Mouse (Mus musculus) olfactory bulb, adult 2 months (tissue): ENCODE measurements around the gene Cirbp. TPM values are rescaled to one million over a fixed set of nuclear protein-coding genes. Genes with fewer than 3 reads are reported as not detected.
A peak's percentile ranks its signal among the peaks of the same experiment; 100 is the strongest.

Experiments used
- H3K27ac ChIP-seq: fragments of 200-500 bp; 2 replicates; pipeline ENCODE4 v1.5.1; 2012; ENCODE audit warnings: low read depth, low read length; ENCODE audit not compliant: insufficient read depth
- H3K4me1 ChIP-seq: fragments of 200-500 bp; 2 replicates; pipeline ENCODE4 v1.6.1; 2012; ENCODE audit warnings: low read length; ENCODE audit not compliant: control insufficient read depth, insufficient read depth
- H3K4me3 ChIP-seq: fragments of 200-500 bp; 2 replicates; pipeline ENCODE4 v1.5.1; 2012; ENCODE audit warnings: mild to moderate bottlenecking, low read depth, low read length, moderate library complexity; ENCODE audit not compliant: insufficient read depth
- CTCF ChIP-seq: fragments of 200-500 bp; IDR thresholded peaks from 2 replicates; pipeline ENCODE4 v1.5.1; 2012; ENCODE audit warnings: low read depth, mild to moderate bottlenecking, low read length, moderate library complexity; ENCODE audit not compliant: insufficient read depth
- POLR2A ChIP-seq: fragments of 200-500 bp; IDR thresholded peaks from 2 replicates; pipeline ENCODE4 v1.6.1; 2012; ENCODE audit warnings: mild to moderate bottlenecking, low read depth, low read length, moderate library complexity; ENCODE audit not compliant: insufficient read depth
- WGBS: fragments of 180-500 bp; shearing (Covaris S2); methylation state at CpG from one replicate; pipeline ENCODE4 v1.1.7; 2018; 5-methylcytosine and 5-hydroxymethylcytosine counted together
- polyA plus RNA-seq: library from polyadenylated mRNA; stranded (reverse); fragments of >200 nt; gene quantifications from 2 replicates; pipeline ENCODE4 v1.2.4, GENCODE M21; 2012; ENCODE audit warnings: low replicate concordance; ENCODE audit not compliant: missing spikeins, insufficient read depth, insufficient read length

Gene Cirbp
- polyA plus RNA-seq, 1 experiment: not detected

DNA sequence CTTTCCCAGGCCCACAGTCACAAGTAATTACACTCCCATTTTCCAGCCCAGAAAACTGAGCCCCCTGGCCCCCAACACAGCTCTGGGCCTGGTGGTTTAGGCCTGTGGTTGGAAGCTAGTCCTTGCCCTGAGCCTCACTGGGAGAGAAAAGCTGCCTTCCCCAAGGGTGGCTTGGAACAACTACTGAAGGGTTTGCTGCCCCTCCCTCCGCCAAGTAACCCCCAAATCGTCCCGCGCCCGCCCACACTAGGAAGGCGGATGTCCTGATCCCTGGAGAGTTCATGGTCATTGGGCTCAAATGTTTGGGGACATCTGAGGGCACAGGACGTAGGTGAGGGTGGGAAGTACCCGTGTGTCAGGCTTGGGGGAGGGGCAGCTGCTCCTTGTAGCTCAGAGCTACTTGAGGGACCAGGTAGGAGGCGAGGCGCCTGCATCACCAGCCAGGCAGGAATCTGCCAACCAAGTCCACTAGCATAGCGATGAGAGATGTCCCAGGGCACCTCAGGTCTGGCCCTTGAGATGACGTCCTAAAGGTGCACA is 6.7 kb upstream of the Cirbp start:
- peak overlapping the region; percentile 46 for H3K4me3 ChIP-seq
- no peak for TF ChIP-seq CTCF
- TF ChIP-seq POLR2A: no peak
- 9% methylated on average over 12 of the region's 12 CpGs for WGBS
- H3K27ac ChIP-seq: peak overlapping the region; percentile 86
- H3K4me1 ChIP-seq: peaks cover 76% of the 10 kb centered on the region

DNA sequence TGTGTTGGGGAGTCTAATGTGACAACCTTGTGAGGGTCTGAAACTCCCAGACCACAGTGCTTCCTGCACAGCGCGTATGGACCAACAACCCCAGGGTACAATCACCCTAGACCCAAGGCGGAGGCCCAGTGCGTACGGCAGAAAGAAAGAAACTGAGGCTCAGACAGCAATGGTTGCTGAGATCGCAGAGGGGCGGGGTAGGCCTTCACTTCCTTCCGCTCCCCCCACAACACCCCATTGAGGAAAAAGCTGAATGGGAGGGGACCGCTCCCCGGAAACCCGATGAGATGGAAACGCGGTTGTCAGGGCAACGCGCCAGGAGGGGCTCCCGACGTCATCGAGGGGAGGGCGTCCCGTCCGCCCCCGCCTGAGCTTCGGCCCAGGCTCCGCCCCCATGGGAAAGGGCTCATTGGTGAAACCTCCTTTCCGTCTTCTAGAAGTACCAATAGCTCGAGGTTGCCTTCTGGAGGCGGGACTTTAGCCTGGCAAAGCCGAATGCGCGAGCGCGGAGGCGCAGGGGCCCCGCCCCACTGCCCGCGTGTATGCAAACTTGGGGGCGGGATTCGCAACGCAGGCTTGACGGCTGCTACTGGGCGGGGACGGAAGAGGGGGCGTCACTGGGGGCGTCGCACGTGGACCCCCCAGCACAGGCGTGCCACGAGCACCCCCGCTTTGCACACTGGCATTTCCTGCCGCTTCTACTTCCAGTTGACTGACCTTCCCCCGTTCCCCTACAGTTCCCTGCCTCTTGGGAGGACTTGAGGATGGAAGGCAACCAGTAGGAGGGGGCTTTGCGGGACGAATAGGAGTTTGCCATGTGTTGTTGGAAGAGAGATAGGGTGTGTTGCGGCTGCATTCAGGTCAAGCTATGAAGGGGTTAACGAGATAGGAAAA is 6.0 kb upstream of the Cirbp start:
- TF ChIP-seq CTCF: no peak
- 0 out of 2 replicates have a peak, but pooled peaks have one; percentile 32 for TF ChIP-seq POLR2A
- under 1% methylated on average over 55 of the region's 55 CpGs for WGBS
- peak overlapping the region; percentile 49 for H3K4me3 ChIP-seq
- peaks cover 83% of the 10 kb centered on the region for H3K4me1 ChIP-seq
- H3K27ac ChIP-seq: peak overlapping the region; percentile 86

DNA sequence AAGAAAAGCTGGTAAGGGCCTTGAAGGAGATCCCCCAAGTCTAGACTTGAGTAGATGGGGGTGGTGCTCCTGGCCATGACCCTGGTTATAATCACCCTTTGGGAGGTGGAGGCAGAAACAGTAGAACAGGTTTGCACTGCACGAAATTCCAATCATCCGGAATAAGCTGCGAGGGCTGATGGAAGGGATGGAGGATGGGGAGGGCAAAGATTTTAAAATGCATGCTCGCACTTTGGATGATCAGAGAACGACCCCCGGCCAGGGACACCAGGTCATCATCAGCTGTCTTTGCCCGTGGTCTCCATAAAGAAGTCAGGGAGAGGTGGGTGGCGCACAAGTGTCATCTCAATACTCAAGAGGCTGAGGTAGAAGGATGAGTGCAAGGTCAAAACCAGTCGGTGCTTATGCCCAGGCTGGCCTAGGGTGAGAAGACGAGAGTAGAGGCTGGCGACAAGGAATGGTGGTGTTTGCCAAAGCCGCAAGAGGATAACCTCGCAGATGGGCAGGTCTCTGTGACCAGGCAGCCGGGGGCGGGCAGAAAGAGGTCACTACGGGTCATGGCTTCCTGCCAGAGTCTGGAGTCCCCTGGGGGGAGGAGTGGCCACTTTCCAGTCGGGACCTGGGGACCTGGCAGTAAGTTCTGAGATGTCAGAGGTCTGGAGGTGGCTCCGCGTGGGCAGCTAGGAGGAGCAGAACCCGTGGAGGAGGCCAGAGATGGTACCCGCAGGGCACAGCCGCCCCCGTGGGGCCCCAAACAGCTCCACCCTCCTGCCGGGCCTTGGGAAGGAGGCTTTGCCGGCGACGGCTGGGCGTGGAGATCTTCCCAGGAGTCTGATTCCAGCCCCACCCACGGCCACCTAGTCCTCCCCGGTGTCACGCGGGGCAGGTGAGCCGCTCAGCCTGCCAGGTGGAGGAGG is 5.1 kb upstream of the Cirbp start:
- H3K27ac ChIP-seq: peak overlapping the region; percentile 74
- H3K4me3 ChIP-seq: peak overlapping the region; percentile 49; the same call in 1 of the 2 replicates
- peaks cover 88% of the 10 kb centered on the region for H3K4me1 ChIP-seq
- 7% methylated on average over 33 of the region's 33 CpGs for WGBS
- TF ChIP-seq CTCF (no peak), POLR2A (no peak)

- WGBS: 29% methylated on average over 7 of the region's 7 CpGs
- Histone ChIP-seq H3K4me3 (no peak overlapping the region), H3K27ac (peak overlapping the region; percentile 57), H3K4me1 (peaks cover 83% of the 10 kb centered on the region)
- no peak for TF ChIP-seq CTCF
- TF ChIP-seq POLR2A: no peak
These were observed 4.1 kb upstream of the Cirbp start for GRCm38 (mm10) chr10:80161522-80162242.

DNA sequence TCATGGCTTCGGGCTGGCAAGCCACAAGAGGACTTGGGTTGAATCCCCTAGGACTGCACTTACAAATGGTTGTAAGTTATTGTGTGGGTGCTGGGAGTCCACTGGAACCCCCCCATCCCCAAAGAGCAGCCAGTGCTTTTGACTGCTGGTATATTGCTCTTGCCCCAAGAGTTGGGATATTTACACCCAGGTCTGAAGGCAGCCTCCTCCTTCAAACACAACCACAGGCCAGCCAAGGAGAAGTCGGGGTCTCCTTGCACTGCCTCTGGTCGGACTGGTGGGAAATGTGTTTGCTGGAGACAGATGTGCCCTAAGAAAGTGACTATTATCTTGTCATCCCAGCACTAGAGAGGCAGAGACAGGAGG is 3.6 kb upstream of the Cirbp start:
- no peak overlapping the region for H3K4me3 ChIP-seq
- peaks cover 77% of the 10 kb centered on the region for H3K4me1 ChIP-seq
- H3K27ac ChIP-seq: peak overlapping the region; percentile 57; the same call in 1 of the 2 replicates
- 73% methylated on average over 3 of the region's 3 CpGs for WGBS
- TF ChIP-seq CTCF (no peak), POLR2A (no peak)

DNA sequence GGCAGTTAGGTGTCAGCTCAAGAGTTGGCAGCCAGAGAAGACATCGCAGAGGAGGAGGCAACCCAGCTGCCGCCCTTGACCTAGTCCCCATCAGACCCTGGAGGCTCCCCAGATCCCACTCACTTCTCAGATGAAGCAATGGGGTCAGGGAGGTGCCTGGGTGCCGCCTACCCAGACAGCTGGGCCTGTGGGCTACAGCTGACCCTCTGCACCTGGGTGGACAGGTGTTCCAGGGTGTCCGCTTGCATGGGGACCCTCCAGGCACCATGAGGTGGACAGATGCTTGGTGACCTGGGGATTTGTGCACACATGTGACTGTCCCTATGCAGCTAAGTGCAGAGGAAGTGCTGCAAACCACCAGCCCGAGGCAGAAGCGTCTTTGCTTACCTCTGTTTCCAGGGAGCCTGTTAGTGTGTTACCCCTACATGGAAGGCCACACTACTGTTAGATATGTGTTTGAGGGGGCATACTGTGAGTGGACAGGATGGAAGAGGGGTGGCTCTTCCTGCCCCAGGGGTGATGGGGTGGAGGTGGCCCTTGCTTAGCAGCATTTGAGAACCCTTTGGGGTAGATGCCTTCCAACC is 3.0 kb upstream of the Cirbp start:
- WGBS: 82% methylated on average over 6 of the region's 6 CpGs
- peak overlapping the region; percentile 57; the same call in 1 of the 2 replicates for H3K27ac ChIP-seq

DNA sequence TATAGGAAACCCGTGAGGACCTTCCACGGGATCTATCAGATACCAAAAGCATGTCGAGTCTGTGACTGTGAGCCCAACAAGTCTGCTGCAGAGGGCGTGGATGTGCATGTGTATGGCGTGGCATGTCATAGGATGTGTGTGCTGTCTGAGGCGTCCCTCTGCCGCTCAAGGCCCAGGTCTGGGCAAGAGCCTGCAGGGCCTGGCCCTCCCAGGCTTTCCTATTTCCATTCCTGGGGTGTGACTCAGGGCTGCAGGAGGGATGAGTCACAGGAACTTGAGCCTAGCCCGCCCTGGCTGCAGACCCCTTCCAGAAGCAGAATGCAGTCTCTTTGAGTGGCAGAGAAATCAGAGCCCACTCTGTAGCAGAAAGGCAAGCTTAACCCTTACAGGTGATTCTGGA is 2.1 kb upstream of the Cirbp start:
- TF ChIP-seq CTCF: no peak
- no peak for TF ChIP-seq POLR2A
- 44% methylated on average over 8 of the region's 8 CpGs for WGBS
- Histone ChIP-seq H3K4me3 (no peak overlapping the region), H3K4me1 (peaks cover 66% of the 10 kb centered on the region), H3K27ac (peak overlapping the region; percentile 63)

More for the DNA sequence above, 3.0 kb upstream of the Cirbp start:
- Histone ChIP-seq H3K4me1 (peaks cover 74% of the 10 kb centered on the region), H3K4me3 (no peak overlapping the region)
- TF ChIP-seq POLR2A: no peak
- no peak for TF ChIP-seq CTCF
